Comparison of ENCODE assay signal across 8 mouse cellular contexts in genomic region chr9:120571593-120572385, GRCm38 (mm10). TPM values are rescaled to one million over a fixed set of nuclear protein-coding genes. Genes with fewer than 3 reads are reported as not detected.
DNase-seq lines count a peak whose midpoint lies in the region; ATAC-seq and TF ChIP-seq lines count a peak whose summit lies in the region.

No protein-coding gene starts in this region.

- H3K4me2 ChIP-seq in heart, embryonic 15.5 days: peak overlapping the region; percentile 81
- H3K4me2 ChIP-seq in forebrain, postnatal 0 days (ENCODE audit: low read depth): peak overlapping the region; percentile 86

- H3K9me3 ChIP-seq in heart, embryonic 15.5 days (replicated peaks): no peaks in the 10 kb centered on the region
- H3K9me3 ChIP-seq in G1E (replicated peaks): peaks cover 21% of the 10 kb centered on the region
- H3K9me3 ChIP-seq in forebrain, postnatal 0 days (ENCODE audit: low read length): no peaks in the 10 kb centered on the region

- WGBS in heart, embryonic 15.5 days: 1% methylated on average over 53 of the region's 53 CpGs
- WGBS in forebrain, postnatal 0 days: 2% methylated on average over 53 of the region's 53 CpGs

- peaks cover 27% of the 10 kb centered on the region for H3K4me1 ChIP-seq in heart, embryonic 15.5 days (replicated peaks)
- H3K4me1 ChIP-seq in G1E (ENCODE audit: insufficient read depth, low read depth, low read length): peaks cover 71% of the 10 kb centered on the region
- 0 out of 2 replicates have a peak, but pooled peaks cover 8% of the 10 kb centered on the region for H3K4me1 ChIP-seq in forebrain, postnatal 0 days (ENCODE audit: insufficient read depth)

- no peak for DNase-seq in heart, adult 9 months (ENCODE audit: low spot score in 2 of 2)
- no peak for DNase-seq in G1E (ENCODE audit: low spot score)
- DNase-seq in forebrain, postnatal 0 days: no peak
- no peak for DNase-seq in urinary bladder, adult 2 months (ENCODE audit: low spot score)
- no peak for DNase-seq in adrenal gland, adult 18-20 months (ENCODE audit: low spot score in 2 of 2)

- H3K36me3 ChIP-seq in heart, embryonic 15.5 days: peaks cover 40% of the 10 kb centered on the region
- H3K36me3 ChIP-seq in G1E (replicated peaks): peaks cover 57% of the 10 kb centered on the region
- H3K36me3 ChIP-seq in forebrain, postnatal 0 days (ENCODE audit: insufficient read depth): peaks cover 34% of the 10 kb centered on the region

- peak overlapping the region; percentile 97 for H3K4me3 ChIP-seq in heart, embryonic 15.5 days
- peak overlapping the region; percentile 98 for H3K4me3 ChIP-seq in G1E (ENCODE audit: low read depth, low read length)
- H3K4me3 ChIP-seq in forebrain, postnatal 0 days (ENCODE audit: low read depth, low read length): peak overlapping the region; percentile 87

- H3K9ac ChIP-seq in heart, embryonic 15.5 days: peak overlapping the region; percentile 98
- peak overlapping the region; percentile 87 for H3K9ac ChIP-seq in forebrain, postnatal 0 days

- H3K27me3 ChIP-seq in heart, embryonic 15.5 days: no peaks in the 10 kb centered on the region
- H3K27me3 ChIP-seq in G1E (ENCODE audit: insufficient read depth, low read length): no peaks in the 10 kb centered on the region
- H3K27me3 ChIP-seq in forebrain, postnatal 0 days (ENCODE audit: insufficient read depth, low read length): no peaks in the 10 kb centered on the region

- H3K27ac ChIP-seq in heart, embryonic 15.5 days: peak overlapping the region; percentile 86
- peak overlapping the region; percentile 88 for H3K27ac ChIP-seq in forebrain, postnatal 0 days (ENCODE audit: low read depth, low read length)

- ATAC-seq in heart, embryonic 15.5 days (replicated peaks; ENCODE audit: insufficient number of reproducible peaks, insufficient read depth, low FRiP score, low read depth): peak; percentile 76
- no peak for ATAC-seq in G1E (ENCODE audit: extremely low read depth, insufficient number of reproducible peaks, low FRiP score, poor library complexity, severe bottlenecking)
- peak; percentile 74 for ATAC-seq in forebrain, postnatal 0 days
- peak; percentile 23 for ATAC-seq in megakaryocyte, adult 5-6 weeks (ENCODE audit: poor library complexity, severe bottlenecking)
- no peak for ATAC-seq in monocyte, adult 5-6 weeks (replicated peaks; ENCODE audit: insufficient number of reproducible peaks, low FRiP score, low TSS enrichment, poor library complexity, severe bottlenecking)

- TF ChIP-seq CTCF in G1E (IDR thresholded peaks at IDR 0.05; ENCODE audit: low read depth, low read length): no peak
- no peak for TF ChIP-seq CTCF in forebrain, postnatal 0 days (IDR thresholded peaks at IDR 0.05; ENCODE audit: low read depth)

RNA-seq across cellular contexts. Expression of gene Rpl14, which starts 0.5 kb away (rescaled TPM):
- polyA plus RNA-seq in heart, embryonic 15.5 days (2015; fragmentation: Nextera tagmentation; extraction: Ambion mirVana): 378 and 402 TPM in 2 replicates
- 933 and 945 TPM in 2 replicates for total RNA-seq in G1E (2014; fragmentation: Nextera tagmentation)
- 1,738 and 1,944 TPM in 2 replicates for total RNA-seq in G1E (2017)
- 1,480 and 1,513 TPM in 2 replicates for polyA plus RNA-seq in G1E (2012)
- total RNA-seq in forebrain, postnatal 0 days (2014; rRNA removed): 449 and 763 TPM in 2 replicates
- polyA plus RNA-seq in forebrain, postnatal 0 days (2015; fragmentation: Nextera tagmentation; extraction: Ambion mirVana): 491 and 597 TPM in 2 replicates
- 936 and 951 TPM in 2 replicates for total RNA-seq in megakaryocyte, adult 5-6 weeks (2015)
- 1,220 and 1,324 TPM in 2 replicates for total RNA-seq in megakaryocyte, adult 5-6 weeks (2017)
- total RNA-seq in monocyte, adult 5-6 weeks (2017): 831 to 988 TPM (median 903 TPM) in 3 replicates
- polyA plus RNA-seq in urinary bladder, adult 2 months (2012; rRNA removed): 969 and 1,107 TPM in 2 replicates
- total RNA-seq in adrenal gland, adult 18-20 months (2021): 100 to 1,000 TPM; 472 to 530 TPM

RNA-seq across cellular contexts. Expression of gene Entpd3, which starts 32.2 kb away (rescaled TPM):
- 0.23 and 0.77 TPM in 2 replicates for polyA plus RNA-seq in heart, embryonic 15.5 days (2015; fragmentation: Nextera tagmentation; extraction: Ambion mirVana)
- total RNA-seq in G1E (2014; fragmentation: Nextera tagmentation): 0.19 TPM in 1 of 2 replicates, not detected in the other
- total RNA-seq in G1E (2017): 0.22 and 0.23 TPM in 2 replicates
- not detected in 2 replicates for polyA plus RNA-seq in G1E (2012)
- total RNA-seq in forebrain, postnatal 0 days (2014; rRNA removed): 3.6 and 5.5 TPM in 2 replicates
- polyA plus RNA-seq in forebrain, postnatal 0 days (2015; fragmentation: Nextera tagmentation; extraction: Ambion mirVana): 3.6 and 3.7 TPM in 2 replicates
- total RNA-seq in megakaryocyte, adult 5-6 weeks (2015): 0.11 and 0.21 TPM in 2 replicates
- 0.04 TPM in 1 of 2 replicates, not detected in the other for total RNA-seq in megakaryocyte, adult 5-6 weeks (2017)
- total RNA-seq in monocyte, adult 5-6 weeks (2017): not detected in 3 replicates
- polyA plus RNA-seq in urinary bladder, adult 2 months (2012; rRNA removed): 52.9 and 67.7 TPM in 2 replicates
- 1 to 10 TPM in 1 of 2 experiments, not detected in 1; 3.0 TPM for total RNA-seq in adrenal gland, adult 18-20 months (2021)

Comparison
In these comparisons a context has a peak if more than half of its experiments do, and no peak if none do; other contexts are left out.
1. ATAC-seq: peak in heart, embryonic 15.5 days (single experiment), forebrain, postnatal 0 days (single experiment) and megakaryocyte, adult 5-6 weeks (single experiment); none in G1E (single experiment) and monocyte, adult 5-6 weeks (single experiment).
2. Peak in every context shown above with its lines, with median percentiles within 50 percentile points of each other: H3K4me3 ChIP-seq.